ENCODE assay signal across 11 mouse cellular contexts in genomic region chr9:109989084-109989483, GRCm38 (mm10). TPM values are rescaled to one million over a fixed set of nuclear protein-coding genes. Genes with fewer than 3 reads are reported as not detected.
DNase-seq lines count a peak whose midpoint lies in the region; ATAC-seq lines count a peak whose summit lies in the region.
"Had no signal": no experiment of that assay in that cellular context is flagged by ENCODE, and none has a peak within 500 bp of the region (broad histone marks: within the 10 kb centered on the region; RNA-seq: fewer than 3 reads in every experiment).

No protein-coding gene starts in this region.

- H3K27ac ChIP-seq in kidney, embryonic 16.5 days (ENCODE audit: low read length), result no peak overlapping the region
- no peak overlapping the region for H3K27ac ChIP-seq in forebrain, embryonic 16.5 days (ENCODE audit: low read length)
- H3K27ac ChIP-seq: forebrain, embryonic 10.5 days; kidney, postnatal 0 days; liver, embryonic 13.5 days had no signal

- peak; percentile 5 to 27 for DNase-seq in kidney, adult 8-10 months
- DNase-seq in urinary bladder, postnatal 14 days (ENCODE audit: low spot score), result peak; percentile 10
- no peak for DNase-seq in urinary bladder, adult 2 months (ENCODE audit: low spot score)
- peak; percentile 51 to 64 for DNase-seq in cerebellum, postnatal 14 days
- DNase-seq in natural killer cell, adult 2 months (ENCODE audit: low spot score in 2 of 2), result no peak
- DNase-seq: liver, embryonic 13.5 days had no signal

- H3K9ac ChIP-seq in kidney, embryonic 16.5 days (replicated peaks; ENCODE audit: low read length), result no peak overlapping the region
- H3K9ac ChIP-seq in forebrain, embryonic 16.5 days (replicated peaks; ENCODE audit: low read depth, low read length), result no peak overlapping the region
- H3K9ac ChIP-seq: liver, embryonic 13.5 days had no signal

- no peaks in the 10 kb centered on the region for H3K9me3 ChIP-seq in kidney, embryonic 16.5 days (ENCODE audit: low read length)
- no peaks in the 10 kb centered on the region for H3K9me3 ChIP-seq in forebrain, embryonic 16.5 days (ENCODE audit: control insufficient read depth, low read length)
- H3K9me3 ChIP-seq: forebrain, embryonic 10.5 days; G1E; liver, embryonic 13.5 days had no signal

- no peaks in the 10 kb centered on the region for H3K27me3 ChIP-seq in kidney, embryonic 16.5 days (ENCODE audit: insufficient read depth, low read length)
- H3K27me3 ChIP-seq in forebrain, embryonic 16.5 days (replicated peaks; ENCODE audit: control insufficient read depth, insufficient read depth, low read length), result no peaks in the 10 kb centered on the region
- H3K27me3 ChIP-seq: liver, embryonic 13.5 days had no signal

- H3K36me3 ChIP-seq in kidney, embryonic 16.5 days (ENCODE audit: insufficient read depth, low read length), result no peaks in the 10 kb centered on the region
- no peaks in the 10 kb centered on the region for H3K36me3 ChIP-seq in forebrain, embryonic 16.5 days (ENCODE audit: control insufficient read depth, insufficient read depth)
- H3K36me3 ChIP-seq: forebrain, embryonic 10.5 days; G1E; liver, embryonic 13.5 days had no signal

- WGBS in kidney, embryonic 16.5 days, result 97% methylated on average over 1 of the region's 1 CpGs
- WGBS in forebrain, embryonic 16.5 days, result 54% methylated on average over 1 of the region's 1 CpGs

- no peak for ATAC-seq in kidney, embryonic 16.5 days (ENCODE audit: low FRiP score, low TSS enrichment)
- ATAC-seq in forebrain, embryonic 16.5 days, result no peak

- no peak overlapping the region for H3K4me2 ChIP-seq in kidney, embryonic 16.5 days (replicated peaks; ENCODE audit: low read depth, low read length)
- no peak overlapping the region for H3K4me2 ChIP-seq in forebrain, embryonic 16.5 days (ENCODE audit: low read length)
- H3K4me2 ChIP-seq: liver, embryonic 13.5 days had no signal

- no peaks in the 10 kb centered on the region for H3K4me1 ChIP-seq in kidney, embryonic 16.5 days (ENCODE audit: insufficient read depth, low read length)
- peaks cover 7% of the 10 kb centered on the region; the same call in 1 of the 2 replicates for H3K4me1 ChIP-seq in forebrain, embryonic 16.5 days (replicated peaks; ENCODE audit: control insufficient read depth, insufficient read depth, low read length)
- H3K4me1 ChIP-seq: forebrain, embryonic 10.5 days; liver, embryonic 13.5 days had no signal

- H3K4me3 ChIP-seq in kidney, embryonic 16.5 days (ENCODE audit: low read length), result no peak overlapping the region
- no peak overlapping the region for H3K4me3 ChIP-seq in forebrain, embryonic 16.5 days (replicated peaks; ENCODE audit: low read length)
- H3K4me3 ChIP-seq: forebrain, embryonic 10.5 days; liver, embryonic 13.5 days had no signal

RNA-seq across cellular contexts. Expression of gene Map4, which starts 57.8 kb away (rescaled TPM):
- polyA plus RNA-seq in kidney, embryonic 16.5 days (2015; fragmentation: Nextera tagmentation; extraction: Ambion mirVana), result 53.9 and 64.7 TPM in 2 replicates
- polyA plus RNA-seq in urinary bladder, adult 2 months (2012; rRNA removed), result 84.3 and 129 TPM in 2 replicates
- 137 and 144 TPM in 2 replicates for polyA plus RNA-seq in forebrain, embryonic 16.5 days (2015; fragmentation: Nextera tagmentation; extraction: Ambion mirVana)

Comparison
In these comparisons a context has a peak if more than half of its experiments do, and no peak if none do; other contexts are left out.
1. DNase-seq: peak in kidney, adult 8-10 months (2 of 2), urinary bladder, postnatal 14 days (single experiment) and cerebellum, postnatal 14 days (2 of 2); none in urinary bladder, adult 2 months (single experiment) and natural killer cell, adult 2 months (0 of 2).